In the genomic region with DNA sequence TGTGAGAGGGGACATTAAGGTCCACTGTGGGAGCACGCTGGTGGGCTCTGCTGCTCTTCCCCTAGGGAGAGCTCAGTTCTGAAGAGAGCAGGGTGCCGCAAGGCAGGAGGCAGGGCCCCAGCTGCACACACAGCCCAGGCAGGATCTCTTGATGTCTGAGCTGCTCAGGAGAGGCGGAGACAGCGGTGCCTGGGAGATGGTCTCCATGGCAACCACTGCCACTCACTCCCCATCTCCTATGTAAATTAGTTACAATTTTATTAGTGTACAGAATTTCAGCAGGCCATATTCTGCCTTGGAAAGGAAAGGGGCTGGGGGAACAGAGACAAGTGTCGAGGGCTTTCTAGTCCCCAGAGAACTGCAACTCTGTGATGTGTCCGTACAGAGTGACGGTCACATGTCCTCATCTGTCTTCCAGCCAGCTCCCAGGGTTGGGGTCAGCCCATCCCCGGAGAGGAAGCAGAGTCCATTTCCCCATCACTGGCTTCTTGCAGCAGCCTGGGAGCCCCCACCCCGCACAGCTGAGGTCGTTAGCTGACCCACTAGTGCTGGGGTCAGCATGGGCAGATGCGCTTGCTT, we compare ENCODE assay signal across 8 mouse cellular contexts. TPM values are rescaled to one million over a fixed set of nuclear protein-coding genes. Genes with fewer than 3 reads are reported as not detected.
DNase-seq lines count a peak whose midpoint lies in the region; ATAC-seq lines count a peak whose summit lies in the region.

No protein-coding gene starts in this region.

- peak overlapping the region; percentile 43 for H3K4me2 ChIP-seq in neural tube, embryonic 13.5 days

- DNase-seq in frontal cortex, postnatal 10 days (ENCODE audit: low spot score in 2 of 2): peak; percentile 86 to 90
- DNase-seq in kidney, adult 18-20 months: peak; percentile 33
- DNase-seq in left cerebral cortex, postnatal 4 days: peak; percentile 75
- no peak for DNase-seq in urinary bladder, postnatal 4 days (ENCODE audit: low spot score in 2 of 2)
- no peak for DNase-seq in B cell, adult 2 months

- H3K4me3 ChIP-seq in neural tube, embryonic 13.5 days: 0 out of 2 replicates have a peak overlapping the region, but pooled peaks have one; percentile 1

- H3K9ac ChIP-seq in neural tube, embryonic 13.5 days: peak overlapping the region; percentile 70

- peak; percentile 93 for ATAC-seq in CD4-positive, CD25-positive, alpha-beta regulatory T cell, adult 4 months
- peak; percentile 69 for ATAC-seq in activated CD4-positive, CD25-positive, alpha-beta regulatory T cell, adult 4 months
- ATAC-seq in neural tube, embryonic 13.5 days (ENCODE audit: low read depth): peak; percentile 95

- H3K4me1 ChIP-seq in neural tube, embryonic 13.5 days (replicated peaks): peaks cover 84% of the 10 kb centered on the region

- no peaks in the 10 kb centered on the region for H3K36me3 ChIP-seq in neural tube, embryonic 13.5 days

- WGBS in neural tube, embryonic 13.5 days: under 1% methylated on average over 11 of the region's 11 CpGs

- H3K27me3 ChIP-seq in neural tube, embryonic 13.5 days: no peaks in the 10 kb centered on the region

- no peaks in the 10 kb centered on the region for H3K9me3 ChIP-seq in neural tube, embryonic 13.5 days

- H3K27ac ChIP-seq in neural tube, embryonic 13.5 days (replicated peaks): peak overlapping the region; percentile 100

- intact Hi-C loops in left cerebral cortex, postnatal 4 days (cut with DNase I): no loop called here

RNA-seq across cellular contexts. Expression of gene Cstad, which starts 52.6 kb away (rescaled TPM):
- polyA plus RNA-seq in CD4-positive, CD25-positive, alpha-beta regulatory T cell, adult 4 months (2017; shearing (Covaris generic)): 1 to 10 TPM; 2.0 to 5.4 TPM
- polyA plus RNA-seq in activated CD4-positive, CD25-positive, alpha-beta regulatory T cell, adult 4 months (2017; shearing (Covaris generic)): 1 to 10 TPM; 1.2 to 2.0 TPM
- 1 to 10 TPM; 3.0 to 3.7 TPM for total RNA-seq in left cerebral cortex, postnatal 4 days (2021)
- 0.39 and 0.98 TPM in 2 replicates for polyA plus RNA-seq in neural tube, embryonic 13.5 days (2015; fragmentation: Nextera tagmentation; extraction: Ambion mirVana)

Comparison
In these comparisons a context has a peak if more than half of its experiments do, and no peak if none do; other contexts are left out.
1. DNase-seq: peak in frontal cortex, postnatal 10 days (2 of 2), kidney, adult 18-20 months (single experiment) and left cerebral cortex, postnatal 4 days (single experiment); none in urinary bladder, postnatal 4 days (0 of 2) and B cell, adult 2 months (0 of 2).
2. Peak in every context shown above with its lines, with median percentiles within 50 percentile points of each other: ATAC-seq.